Mouse (Mus musculus) cerebellum, adult 9-11 months (tissue): ENCODE data around the gene Cpsf2.

ENCODE experiments used
- DNase-seq: peaks from one replicate; pipeline ENCODE4 v3.0.0; 2022

The Cpsf2 gene

GRCm38 (mm10) chr12:101981559-101981958, 5.8 kb downstream of the Cpsf2 start:
- DNase-seq = no peak

DNA sequence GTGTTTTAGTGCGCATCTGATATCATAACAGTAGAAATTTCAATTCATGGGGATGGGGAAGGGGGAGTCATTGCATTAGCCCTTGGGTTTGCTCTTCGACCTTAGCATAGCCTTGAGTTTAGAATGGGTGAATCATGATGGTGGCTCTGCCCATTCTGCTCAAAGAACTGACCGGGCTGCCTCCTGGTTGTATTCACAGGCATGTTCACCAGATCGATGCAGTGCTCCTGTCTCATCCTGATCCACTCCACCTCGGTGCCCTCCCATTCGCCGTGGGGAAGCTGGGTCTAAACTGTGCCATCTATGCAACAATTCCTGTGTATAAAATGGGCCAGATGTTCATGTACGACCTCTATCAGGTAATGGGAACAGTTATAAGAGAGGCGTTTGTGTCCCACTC, 7.2 kb downstream of the Cpsf2 start:
- no peak for DNase-seq

- no peak for DNase-seq
These were observed 9.3 kb downstream of the Cpsf2 start for GRCm38 (mm10) chr12:101985110-101985509.

DNA sequence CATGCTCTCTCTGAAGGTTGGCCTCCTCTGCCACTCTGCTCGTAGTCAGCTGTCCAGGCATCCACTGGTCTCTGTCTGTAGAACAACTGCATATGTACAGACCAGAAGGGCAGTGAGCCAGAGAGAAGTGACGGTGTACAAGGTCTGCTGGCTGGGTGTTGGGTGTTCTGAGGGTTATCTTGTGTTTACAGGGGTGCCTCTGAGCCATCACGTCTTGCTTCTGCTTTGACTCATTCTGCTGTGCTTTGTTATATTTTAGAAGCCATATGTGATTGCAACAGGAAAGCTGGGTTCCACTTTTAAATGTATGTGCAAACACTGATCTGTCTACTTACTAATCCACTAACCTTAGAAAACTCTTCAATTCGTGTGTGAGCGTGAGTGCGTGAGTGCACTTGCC, 11.9 kb downstream of the Cpsf2 start:
- no peak for DNase-seq

- no peak for DNase-seq
These were observed 19.0 kb downstream of the Cpsf2 start for GRCm38 (mm10) chr12:101994576-101995467.

DNA sequence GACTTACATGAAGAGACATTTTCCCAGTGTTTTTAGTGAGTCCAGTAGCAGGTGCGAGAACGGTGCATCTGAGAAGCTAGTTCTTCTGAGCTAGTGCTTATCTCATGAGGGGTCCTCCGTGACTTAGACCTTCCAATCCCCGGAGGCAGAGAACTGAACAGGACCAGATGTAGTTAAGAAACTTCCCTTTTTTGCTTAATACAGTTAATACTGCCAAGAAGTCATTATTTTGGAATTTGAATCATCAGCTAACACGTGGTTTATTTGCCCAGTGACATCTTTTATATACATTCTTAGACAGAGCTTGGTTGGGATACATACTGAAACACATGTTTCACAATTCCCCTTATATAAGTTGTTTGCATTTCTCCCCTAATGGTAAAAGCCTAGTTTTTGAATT, 23.1 kb downstream of the Cpsf2 start:
- no peak for DNase-seq

- DNase-seq = no peak
These were observed 25.0 kb downstream of the Cpsf2 start for GRCm38 (mm10) chr12:102000785-102001184.

DNA sequence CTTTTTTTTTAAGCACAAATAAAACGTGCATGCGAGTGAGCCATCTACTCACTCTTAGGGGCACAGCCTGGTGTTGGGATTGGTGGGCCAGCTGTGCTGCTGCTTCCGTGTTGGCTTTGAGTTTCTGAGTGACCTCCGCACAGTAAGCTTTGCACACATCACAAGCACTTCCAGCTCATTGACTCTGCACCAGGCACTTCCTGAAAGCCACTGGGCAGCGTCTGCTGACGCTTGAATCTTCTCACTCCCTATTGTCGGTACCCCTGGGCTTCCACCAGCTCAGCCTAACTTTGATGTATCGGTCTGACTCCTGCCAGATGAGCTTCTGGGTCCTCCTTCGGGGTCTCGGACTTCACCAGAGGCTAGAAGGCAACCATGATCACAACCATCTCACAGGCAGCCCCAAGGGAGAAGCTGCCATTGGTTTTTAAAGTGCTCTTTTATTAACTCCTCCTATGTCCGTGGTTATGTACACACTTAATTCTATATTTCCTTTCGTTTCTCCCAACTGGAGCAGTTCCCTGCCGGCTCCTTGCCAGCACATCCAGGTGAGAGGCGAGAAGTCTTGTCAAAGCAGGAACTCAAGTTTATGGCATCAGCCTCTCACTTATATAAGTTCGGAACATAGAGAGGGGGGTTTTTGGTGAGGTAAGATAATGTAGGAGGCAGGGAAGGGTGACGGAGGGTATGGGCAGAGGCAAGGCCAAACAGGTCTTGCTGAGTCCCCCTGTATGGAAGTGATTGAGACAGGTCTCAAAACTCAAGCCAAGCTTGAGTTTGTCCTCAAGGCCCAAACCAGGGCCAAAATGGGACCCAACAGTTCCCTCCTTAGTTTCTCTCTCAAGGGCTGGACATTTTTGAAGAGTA, 32.6 kb downstream of the Cpsf2 start:
- DNase-seq = no peak

DNA sequence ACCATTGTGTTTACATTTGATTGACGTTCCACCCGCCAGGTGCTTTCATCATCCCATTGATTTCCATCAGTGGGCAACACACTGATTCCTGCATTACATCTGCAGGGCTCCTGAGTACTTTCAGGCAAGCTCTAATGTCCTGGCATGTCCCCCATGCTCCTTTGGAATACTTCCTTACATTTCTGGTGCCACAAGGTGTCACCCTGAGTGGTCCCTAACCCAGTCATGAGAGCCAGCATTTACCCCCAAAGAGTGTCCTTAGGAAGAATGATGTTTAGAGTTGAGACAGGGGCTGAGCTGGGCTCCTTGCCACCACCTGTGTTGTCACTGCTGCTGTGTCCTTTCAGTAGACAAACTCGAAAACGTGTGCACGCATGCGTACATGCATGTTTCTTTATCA, 33.8 kb downstream of the Cpsf2 start:
- no peak for DNase-seq

GRCm38 (mm10) chr12:102014411-102014810, 38.6 kb downstream of the Cpsf2 start:
- no peak for DNase-seq

GRCm38 (mm10) chr12:102015127-102015526, 39.3 kb downstream of the Cpsf2 start:
- no peak for DNase-seq

- no peak for DNase-seq
These were observed 46.1 kb downstream of the Cpsf2 start for GRCm38 (mm10) chr12:102021923-102022322.

DNA sequence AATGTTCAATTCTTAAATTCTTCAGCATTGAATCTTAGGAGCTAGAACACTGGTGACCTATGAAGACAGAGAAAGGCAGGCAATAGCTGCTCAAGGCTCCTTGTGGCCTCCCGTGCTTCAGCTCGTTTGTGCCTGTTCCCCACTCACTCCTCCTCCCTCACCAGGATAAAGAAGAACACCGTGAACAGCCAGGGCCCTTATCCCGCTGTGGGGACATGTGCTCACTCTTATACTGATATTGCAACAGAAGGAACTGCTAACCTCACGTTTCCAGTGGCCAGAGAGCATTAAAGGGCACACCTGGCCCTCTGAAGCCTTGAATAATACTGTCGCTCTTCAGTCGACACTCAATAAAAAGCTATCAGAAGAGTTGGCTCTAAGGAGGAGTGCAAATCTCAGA, 53.4 kb downstream of the Cpsf2 start:
- DNase-seq = no peak

DNA sequence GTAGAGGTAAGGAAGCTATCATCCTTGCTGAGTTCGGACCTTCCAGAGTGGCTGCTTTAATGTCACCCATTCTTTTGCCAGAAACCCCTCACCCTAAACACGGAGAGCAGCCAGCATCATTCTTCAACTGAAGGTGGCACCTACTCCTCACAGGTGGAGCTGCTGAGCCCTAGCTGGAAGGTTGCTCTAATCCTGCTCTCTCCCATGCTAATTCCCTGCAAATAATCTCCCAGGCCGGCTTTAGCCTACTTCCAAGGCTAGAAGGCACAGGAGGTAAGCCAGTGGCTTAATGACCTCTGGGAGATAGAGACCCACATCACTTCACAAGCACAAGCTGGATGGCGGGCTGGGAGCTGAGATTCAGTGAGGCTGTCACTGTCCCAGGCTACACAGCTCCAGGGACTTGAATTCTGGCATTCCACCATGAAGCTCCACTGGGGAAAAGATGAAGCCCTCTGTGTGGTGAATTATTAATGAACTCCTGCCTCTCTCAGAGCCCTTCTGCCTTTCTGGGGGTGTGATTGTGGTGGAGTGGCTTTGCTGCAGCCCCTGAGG, 54.2 kb downstream of the Cpsf2 start:
- DNase-seq = no peak

DNA sequence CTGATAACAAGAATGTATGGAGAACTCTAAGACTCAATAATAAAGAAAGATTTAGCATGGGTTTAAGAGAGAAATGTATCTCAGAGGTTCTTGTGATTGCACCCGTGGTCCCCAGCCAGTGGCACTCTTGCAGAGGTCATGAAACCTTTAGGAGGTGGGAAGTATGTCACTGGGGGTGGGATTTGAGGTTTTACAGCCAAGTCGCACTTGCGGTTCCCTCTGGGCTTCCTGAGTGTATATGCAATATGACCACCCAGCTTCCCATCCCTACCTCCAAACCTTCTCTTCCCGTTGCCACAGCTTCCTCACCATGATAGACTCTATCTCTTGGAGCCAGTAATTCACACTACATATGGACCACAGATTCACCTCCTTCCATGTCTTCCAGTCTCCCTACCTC, 59.1 kb downstream of the Cpsf2 start:
- no peak for DNase-seq

- no peak for DNase-seq
These were observed 64.1 kb downstream of the Cpsf2 start for GRCm38 (mm10) chr12:102039861-102040260.

- no peak for DNase-seq
These were observed 65.9 kb downstream of the Cpsf2 start for GRCm38 (mm10) chr12:102041699-102042098.

- DNase-seq = no peak
These were observed 66.5 kb downstream of the Cpsf2 start for GRCm38 (mm10) chr12:102042247-102042646.

DNA sequence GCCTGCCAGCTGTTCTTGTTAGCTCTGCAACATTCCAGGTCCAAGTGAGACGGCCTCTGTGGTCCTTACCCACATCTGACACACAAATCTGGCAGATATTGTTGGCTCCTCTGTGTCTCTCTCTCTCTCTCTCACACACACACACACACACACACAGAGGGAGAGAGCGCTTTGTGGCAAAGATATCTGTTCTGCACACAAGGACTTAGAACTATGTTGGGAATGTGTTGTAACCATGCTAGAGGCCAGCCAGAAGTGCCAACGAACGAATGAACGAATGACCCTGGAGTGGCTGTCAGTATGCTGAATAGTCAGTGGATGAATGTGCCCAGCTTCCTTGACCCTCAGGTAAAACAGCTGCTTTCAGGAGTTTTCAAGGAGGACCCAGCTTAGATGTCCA, 68.1 kb downstream of the Cpsf2 start:
- no peak for DNase-seq

DNA sequence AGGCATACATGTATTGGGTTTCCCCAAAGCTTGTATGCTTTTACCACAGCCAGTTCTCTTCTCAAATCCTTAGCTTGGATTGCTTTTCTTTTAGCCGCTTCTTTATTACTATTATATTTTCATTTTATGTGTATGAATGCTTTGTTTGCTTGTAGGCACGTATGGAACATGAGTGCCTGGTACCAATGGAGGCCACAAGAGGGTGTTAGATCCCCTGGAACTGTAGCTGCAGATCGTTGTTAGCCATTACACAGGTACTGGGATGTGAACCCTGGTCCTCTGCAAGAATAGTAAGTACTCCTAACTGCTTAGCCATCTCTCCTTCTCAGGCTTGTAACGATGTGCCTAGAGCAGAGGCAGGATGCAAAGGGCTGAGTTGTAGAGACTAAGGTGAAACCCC, 78.4 kb downstream of the Cpsf2 start:
- DNase-seq = no peak

DNA sequence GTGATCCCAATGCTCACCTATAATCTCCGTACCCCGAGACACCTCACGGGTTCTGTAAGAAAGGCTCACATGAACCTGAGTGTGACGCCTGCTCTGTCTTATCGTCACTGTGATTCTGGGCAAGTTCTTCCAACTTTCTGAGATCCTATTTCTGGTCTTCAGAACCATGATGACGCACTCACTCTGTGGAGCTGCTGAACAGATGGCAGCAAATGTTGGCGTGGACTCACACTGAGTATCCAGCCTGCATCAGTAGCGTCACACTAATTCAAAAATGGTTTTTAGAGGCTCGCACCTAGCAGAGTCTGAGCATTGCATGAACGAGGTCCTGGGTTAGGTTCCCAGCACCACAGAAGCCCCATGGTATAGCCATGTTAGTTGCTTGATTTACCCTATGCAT, 80.0 kb downstream of the Cpsf2 start:
- peak; percentile 56 for DNase-seq
